Mouse (Mus musculus) hindbrain, postnatal 0 days (tissue): Measurements from ENCODE around the gene Lamb1. TPM values are rescaled to one million over a fixed set of nuclear protein-coding genes. Genes with fewer than 3 reads are reported as not detected.

Experiments used
- ATAC-seq: fragments of 200-750 bp; cut with Nextera tagmentation; 2 replicates; pipeline ENCODE4 v1.8.0; 2017; ENCODE audit warnings: mild to moderate bottlenecking, moderate TSS enrichment, moderate library complexity
- DNase-seq: peaks from one replicate; pipeline ENCODE4 v3.0.0-alpha.2; 2015; ENCODE audit warnings: low spot score
- H3K27ac ChIP-seq: fragments of 300-500 bp; sonication (generic); 2 replicates; pipeline ENCODE4 v1.5.1; 2014; ENCODE audit warnings: mild to moderate bottlenecking
- H3K27me3 ChIP-seq: fragments of 300-500 bp; sonication (generic); 2 replicates; pipeline ENCODE4 v1.6.1; 2014; ENCODE audit warnings: low read length, mixed read lengths; ENCODE audit not compliant: insufficient read depth
- H3K36me3 ChIP-seq: fragments of 300-500 bp; sonication (generic); 2 replicates; pipeline ENCODE4 v1.6.1; 2014; ENCODE audit warnings: low read length, mixed read lengths; ENCODE audit not compliant: insufficient read depth
- H3K4me1 ChIP-seq: fragments of 300-500 bp; sonication (generic); 2 replicates; pipeline ENCODE4 v1.6.1; 2014; ENCODE audit warnings: antibody characterized with exemption, low read length, mixed read lengths; ENCODE audit not compliant: insufficient read depth
- H3K4me2 ChIP-seq: fragments of 300-500 bp; sonication (generic); 2 replicates; pipeline ENCODE4 v1.6.1; 2014; ENCODE audit warnings: low read depth, mild to moderate bottlenecking, low read length, moderate library complexity, mixed read lengths
- H3K4me3 ChIP-seq: fragments of 300-500 bp; sonication (generic); 2 replicates; pipeline ENCODE4 v1.5.1; 2014; ENCODE audit warnings: low read length
- H3K9ac ChIP-seq: fragments of 300-500 bp; sonication (generic); replicated peaks from 2 replicates; pipeline ENCODE4 v1.6.1; 2014; ENCODE audit warnings: mild to moderate bottlenecking, low read length, moderate library complexity, mixed read lengths
- H3K9me3 ChIP-seq: fragments of 300-500 bp; sonication (generic); 2 replicates; pipeline ENCODE4 v1.6.1; 2016; ENCODE audit warnings: low read length, mixed read lengths
- CTCF ChIP-seq: IDR thresholded peaks from 2 replicates; pipeline ENCODE4 v1.5.1; 2016; ENCODE audit warnings: antibody characterized with exemption, control low read depth, low read depth
- WGBS: fragments of 180-500 bp; shearing (Covaris S2); extraction: QIAGEN DNeasy Blood & Tissue Kit; methylation state at CpG from one replicate; pipeline ENCODE4 v1.1.7; 2014; 5-methylcytosine and 5-hydroxymethylcytosine counted together
- polyA plus RNA-seq: library from polyadenylated mRNA; unstranded; fragments of >200 nt; fragmentation: Nextera tagmentation; extraction: Ambion mirVana; gene quantifications from 2 replicates; pipeline ENCODE4 v1.2.1, GENCODE M21; 2015
- total RNA-seq: library from RNA; depleted of rRNA; stranded (reverse); fragments of >200 nt; gene quantifications from 2 replicates; pipeline ENCODE4 v1.2.3, GENCODE M21; 2014; rRNA removed

Lamb1 gene
- total RNA-seq (30.9 and 36.0 TPM in 2 replicates), polyA plus RNA-seq (11.7 and 12.1 TPM in 2 replicates)

DNA sequence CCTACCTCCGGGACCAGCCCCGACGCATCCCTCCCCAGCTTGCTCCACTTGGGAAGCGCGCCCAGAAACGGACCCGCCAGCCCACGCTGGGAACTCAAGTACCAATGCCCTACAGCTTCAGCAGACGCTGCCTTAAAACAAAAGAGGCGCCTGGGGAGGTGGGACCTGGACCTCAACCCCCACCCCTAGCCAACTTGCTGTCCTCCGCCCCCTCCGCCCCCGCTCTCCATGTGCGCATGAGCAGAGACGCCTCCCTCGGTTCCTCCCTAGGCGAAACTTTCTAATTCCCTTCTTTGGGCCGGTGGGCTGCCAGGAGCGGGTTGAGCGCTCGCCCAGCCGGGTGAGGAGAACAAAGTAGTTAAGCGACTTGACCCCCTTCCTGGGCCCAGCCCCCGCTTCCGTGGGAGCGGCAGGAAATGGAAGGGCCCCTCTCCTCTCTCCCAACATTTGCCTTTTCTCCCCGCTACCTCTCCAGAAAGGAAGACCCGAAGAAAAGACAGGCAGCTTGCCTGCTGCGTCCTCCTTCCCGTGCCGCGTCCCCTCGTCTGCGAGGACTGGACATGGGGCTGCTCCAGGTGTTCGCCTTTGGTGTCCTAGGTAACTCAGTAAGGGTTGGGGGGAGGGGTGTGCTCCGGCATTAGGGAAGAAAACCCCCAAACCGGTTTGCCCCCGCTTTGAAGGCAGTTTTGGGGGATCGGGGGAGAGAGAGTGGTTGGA, at the start of gene Lamb1:
Gene Lamb1 (plus strand): TSS at position 230 of the 717 bp plus-strand sequence.
- peak within 1 kb of the TSS; percentile 29 for H3K9ac ChIP-seq
- peak; percentile 41 for DNase-seq

DNA sequence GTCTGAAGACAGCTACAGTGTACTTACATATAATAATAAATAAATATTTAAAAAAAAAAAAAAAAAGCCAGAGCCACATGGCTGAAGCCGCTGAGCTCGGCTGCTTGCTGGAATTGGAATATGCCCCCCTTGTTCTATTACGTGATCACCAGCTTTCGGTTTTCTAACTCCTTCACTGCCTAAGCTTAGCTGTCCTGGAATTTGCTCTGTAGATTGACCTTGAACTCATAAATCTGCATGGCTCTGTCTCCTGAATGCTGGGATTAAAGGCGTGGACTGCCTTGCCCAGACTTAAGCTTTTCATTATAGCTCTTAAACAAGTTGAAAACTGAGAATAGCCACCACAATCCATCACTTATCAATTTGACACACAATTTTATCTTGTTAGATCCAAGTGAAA, 47.8 kb upstream of the Lamb1 start:
- WGBS, result 91% methylated on average over 5 of the region's 5 CpGs
- Histone ChIP-seq H3K9ac (no peak overlapping the region), H3K4me3 (no peak overlapping the region), H3K36me3 (no peaks in the 10 kb centered on the region), H3K27me3 (no peaks in the 10 kb centered on the region), H3K9me3 (no peaks in the 10 kb centered on the region), H3K27ac (no peak overlapping the region), H3K4me1 (0 out of 2 replicates have a peak, but pooled peaks cover 11% of the 10 kb centered on the region), H3K4me2 (no peak overlapping the region)
- no peak for DNase-seq
- no peak for ATAC-seq
- no peak for TF ChIP-seq CTCF

More for the DNA sequence above, at the start of gene Lamb1:
- Histone ChIP-seq H3K4me2 (peak within 1 kb of the TSS; percentile 90), H3K27me3 (peaks cover 14% of the 10 kb centered on the region; the same call in 1 of the 2 replicates), H3K36me3 (no peaks in the 10 kb centered on the region), H3K27ac (0 out of 2 replicates have a peak within 1 kb of the TSS, but pooled peaks have one; percentile 41), H3K9me3 (no peaks in the 10 kb centered on the region), H3K4me1 (no peaks in the 10 kb centered on the region; the same call in 1 of the 2 replicates), H3K4me3 (peak within 1 kb of the TSS; percentile 50)
- no peak for TF ChIP-seq CTCF
- under 1% methylated on average over 37 of the region's 39 CpGs for WGBS
- ATAC-seq, result peak; percentile 56

DNA sequence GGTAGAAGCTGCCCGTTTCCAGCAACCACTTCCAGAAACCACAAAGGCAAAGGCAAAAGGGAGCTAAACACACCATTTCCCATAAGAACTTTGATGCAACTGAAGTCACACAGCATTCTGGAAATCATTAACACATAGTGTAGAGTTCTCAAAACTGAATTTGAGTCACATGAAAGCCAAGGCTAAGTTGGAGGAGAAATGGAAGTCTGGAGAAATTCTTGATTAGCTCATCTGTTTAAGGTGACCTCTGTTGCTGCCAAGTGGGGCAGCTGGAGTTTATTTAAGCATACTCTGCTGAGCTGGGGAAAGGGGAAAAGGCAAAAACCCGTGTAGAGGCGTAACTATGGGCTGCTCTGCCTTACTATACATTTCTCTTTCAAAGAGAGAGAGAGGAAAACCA, 46.3 kb upstream of the Lamb1 start:
- Histone ChIP-seq H3K9ac (no peak overlapping the region), H3K4me1 (0 out of 2 replicates have a peak, but pooled peaks cover 4% of the 10 kb centered on the region), H3K27ac (no peak overlapping the region), H3K9me3 (no peaks in the 10 kb centered on the region), H3K4me2 (no peak overlapping the region), H3K4me3 (no peak overlapping the region), H3K27me3 (no peaks in the 10 kb centered on the region), H3K36me3 (no peaks in the 10 kb centered on the region)
- no peak for TF ChIP-seq CTCF
- WGBS, result 71% methylated on average over 3 of the region's 3 CpGs
- ATAC-seq (no peak), DNase-seq (no peak)

DNA sequence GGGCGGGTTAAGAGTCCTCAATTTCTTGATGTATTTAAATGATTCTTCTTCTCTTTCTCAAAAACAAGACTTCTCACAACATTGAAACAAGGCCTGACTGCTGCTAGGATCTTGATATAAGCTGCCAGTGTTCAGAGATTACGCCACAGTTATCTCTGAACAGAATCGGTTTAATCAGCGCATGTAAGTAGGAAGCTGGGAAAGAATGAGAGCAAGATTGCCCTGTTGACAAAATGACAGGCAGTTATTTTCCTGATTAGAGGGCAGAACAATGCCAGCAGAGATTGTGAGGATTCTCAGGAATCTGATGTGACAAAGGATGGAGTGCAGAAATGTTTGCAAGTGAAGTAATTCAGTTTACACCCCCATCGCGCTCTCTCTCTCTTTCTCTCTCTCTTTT, 43.5 kb upstream of the Lamb1 start:
- no peak for TF ChIP-seq CTCF
- WGBS, result 84% methylated on average over 6 of the region's 6 CpGs

DNA sequence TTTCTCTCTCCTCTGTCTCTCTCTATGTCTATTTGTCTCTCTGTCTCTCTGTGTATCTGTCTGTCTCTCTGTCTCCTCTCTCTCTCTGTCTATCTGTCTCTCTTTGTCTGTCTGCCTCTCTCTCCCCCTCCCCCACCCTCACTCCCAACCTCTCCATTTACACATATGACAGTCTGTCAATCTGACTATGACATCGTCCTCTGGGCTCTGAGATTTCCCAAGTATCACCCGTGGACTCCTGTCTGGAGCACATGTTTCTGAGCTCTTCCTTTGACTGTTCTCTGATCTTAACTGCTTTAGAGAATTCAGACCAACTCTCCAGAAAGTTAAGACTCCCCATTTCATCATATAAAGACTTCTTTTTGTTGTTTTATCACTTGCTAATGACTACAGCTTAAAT, 42.8 kb upstream of the Lamb1 start:
- no peak for TF ChIP-seq CTCF
- Histone ChIP-seq H3K9ac (no peak overlapping the region), H3K36me3 (no peaks in the 10 kb centered on the region), H3K27ac (no peak overlapping the region), H3K9me3 (no peaks in the 10 kb centered on the region), H3K4me1 (no peaks in the 10 kb centered on the region), H3K4me3 (no peak overlapping the region), H3K4me2 (no peak overlapping the region), H3K27me3 (no peaks in the 10 kb centered on the region)
- WGBS, result 31% methylated on average over 2 of the region's 2 CpGs
- no peak for DNase-seq
- no peak for ATAC-seq

More for the DNA sequence above, 43.5 kb upstream of the Lamb1 start:
- Histone ChIP-seq H3K4me3 (no peak overlapping the region), H3K27me3 (no peaks in the 10 kb centered on the region), H3K9me3 (no peaks in the 10 kb centered on the region), H3K4me1 (no peaks in the 10 kb centered on the region), H3K9ac (no peak overlapping the region), H3K4me2 (no peak overlapping the region), H3K36me3 (no peaks in the 10 kb centered on the region), H3K27ac (no peak overlapping the region)
- ATAC-seq (no peak), DNase-seq (no peak)

DNA sequence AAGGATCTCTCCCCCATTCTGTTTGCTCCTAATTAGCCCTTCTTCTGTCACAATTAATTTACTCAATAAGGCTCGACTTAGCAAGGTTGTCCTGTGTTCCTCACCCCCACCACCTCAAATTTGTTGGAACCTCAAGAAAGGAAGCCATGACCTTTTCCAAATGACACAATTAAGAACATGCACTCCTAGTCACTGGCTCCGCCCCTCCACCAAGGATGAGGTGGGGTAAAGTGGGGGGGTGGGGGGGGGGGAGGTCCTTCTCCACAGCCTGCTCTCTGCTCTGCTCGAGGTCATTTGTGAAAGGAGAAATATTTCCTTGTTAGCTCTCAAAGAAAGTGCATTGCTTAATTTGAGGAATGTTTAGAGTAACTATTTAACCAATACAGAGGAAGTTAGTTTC, 42.3 kb upstream of the Lamb1 start:
- DNase-seq, result no peak
- H3K27me3 ChIP-seq, result no peaks in the 10 kb centered on the region
- WGBS, result 34% methylated on average over 3 of the region's 3 CpGs

DNA sequence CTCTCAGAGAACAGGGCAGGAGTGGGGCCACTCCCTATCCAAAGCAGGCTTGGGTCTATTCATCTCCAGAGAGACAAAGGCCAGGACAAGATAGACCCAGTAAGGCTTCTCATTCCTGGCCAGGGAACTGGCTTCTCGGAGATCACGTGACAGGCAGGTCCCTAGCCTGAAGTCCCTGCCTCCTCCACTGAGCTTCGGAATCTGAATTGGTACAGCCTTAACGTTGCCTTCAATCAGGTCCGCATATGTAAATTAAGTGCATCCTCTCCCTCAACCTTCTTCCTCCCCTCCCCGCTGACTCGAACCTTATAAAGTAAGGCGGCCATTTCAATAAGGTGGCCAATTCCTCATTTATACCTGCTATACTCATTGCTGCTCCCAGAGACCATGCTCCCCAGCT, 39.6 kb upstream of the Lamb1 start:
- Histone ChIP-seq H3K27me3 (no peaks in the 10 kb centered on the region), H3K9ac (no peak overlapping the region), H3K4me1 (no peaks in the 10 kb centered on the region), H3K9me3 (no peaks in the 10 kb centered on the region), H3K4me2 (no peak overlapping the region), H3K27ac (no peak overlapping the region), H3K4me3 (no peak overlapping the region), H3K36me3 (no peaks in the 10 kb centered on the region)
- ATAC-seq, result peak; percentile 47
- TF ChIP-seq CTCF, result no peak
- WGBS, result 39% methylated on average over 8 of the region's 8 CpGs
- DNase-seq, result no peak

More for the DNA sequence above, 42.3 kb upstream of the Lamb1 start:
- no peaks in the 10 kb centered on the region for H3K9me3 ChIP-seq
- no peak overlapping the region for H3K4me3 ChIP-seq
- no peaks in the 10 kb centered on the region for H3K4me1 ChIP-seq
- no peak overlapping the region for H3K9ac ChIP-seq
- H3K36me3 ChIP-seq, result no peaks in the 10 kb centered on the region
- no peak overlapping the region for H3K4me2 ChIP-seq
- TF ChIP-seq CTCF, result no peak
- no peak overlapping the region for H3K27ac ChIP-seq
- ATAC-seq, result no peak
